Mouse (Mus musculus) CH12.LX (cell line): ENCODE measurements at regions not wholly inside any gene's neighbourhood (a gene's known extent, or its start where the extent isn't known, plus 50 kb on each side); places are given as distances from the start of the nearest gene placed in this dataset.

ENCODE experiments used
- DNase-seq: peaks from one replicate; pipeline ENCODE4 v3.0.0-alpha.2; 2013; ENCODE audit errors: extremely low read depth
- H3K27ac ChIP-seq: 2 replicates; pipeline ENCODE4 v1.5.1; 2012; ENCODE audit warnings: low read depth, mild to moderate bottlenecking, control low read depth, moderate library complexity; ENCODE audit not compliant: insufficient read depth
- H3K27me3 ChIP-seq: replicated peaks from 2 replicates; pipeline ENCODE3; 2012; ENCODE audit warnings: inconsistent platforms
- H3K36me3 ChIP-seq, 2 experiments: replicated peaks in 1 of 2; 2 replicates each; pipeline versions ENCODE3 to v1.6.1; 2012; ENCODE audit warnings: inconsistent platforms in 1 of 2, low read length in 1 of 2, mild to moderate bottlenecking in 1 of 2, mixed read lengths in 1 of 2, moderate library complexity in 1 of 2; ENCODE audit not compliant: control insufficient read depth in 1 of 2, insufficient read depth in 1 of 2
- H3K4me1 ChIP-seq, 2 experiments: 2 replicates each; pipeline ENCODE4 v1.6.1; 2012; ENCODE audit warnings: inconsistent platforms in 1 of 2, moderate library complexity in 1 of 2; ENCODE audit not compliant: insufficient read depth in 2 of 2, control insufficient read depth in 1 of 2
- H3K4me2 ChIP-seq: 2 replicates; pipeline ENCODE4 v1.6.1; 2012; ENCODE audit warnings: low read depth, mild to moderate bottlenecking, control low read depth; ENCODE audit not compliant: poor library complexity, insufficient read depth, severe bottlenecking
- H3K4me3 ChIP-seq, 3 experiments: fragments of 150-350 bp in 1 of 3; sonication (generic) in 1 of 3; replicated peaks in 1 of 3; 2 replicates each; pipeline versions ENCODE3 to v1.5.1; 2011 to 2012; ENCODE audit warnings: low read depth in 2 of 3, low read length in 2 of 3, mild to moderate bottlenecking in 2 of 3, moderate library complexity in 2 of 3, control low read depth in 1 of 3, improper control_type of control experiment in 1 of 3, inconsistent platforms in 1 of 3, mixed read lengths in 1 of 3; ENCODE audit not compliant: poor library complexity in 1 of 3
- H3K79me2 ChIP-seq: replicated peaks from 2 replicates; pipeline ENCODE4 v1.6.1; 2012; ENCODE audit warnings: mild to moderate bottlenecking, moderate library complexity; ENCODE audit not compliant: control insufficient read depth, poor library complexity, insufficient read depth, severe bottlenecking; ENCODE audit errors: extremely low read depth
- H3K9ac ChIP-seq: 2 replicates; pipeline ENCODE4 v1.6.1; 2012; ENCODE audit warnings: low read depth, mild to moderate bottlenecking, control low read depth, moderate library complexity; ENCODE audit not compliant: insufficient read depth
- H3K9me3 ChIP-seq: replicated peaks from 2 replicates; pipeline ENCODE3; 2012; ENCODE audit warnings: low read length, inconsistent platforms, mixed read lengths
- CHD1 ChIP-seq: IDR thresholded peaks from 2 replicates; pipeline ENCODE4 v1.6.1; 2012; ENCODE audit warnings: low read depth, low read length, improper control_type of control experiment, inconsistent platforms
- CHD2 ChIP-seq: IDR thresholded peaks from 2 replicates; pipeline ENCODE4 v1.6.1; 2011; ENCODE audit warnings: low read length, improper control_type of control experiment
- CTCF ChIP-seq, 2 experiments: IDR thresholded peaks in 1 of 2; conservative IDR thresholded peaks in 1 of 2; 2 replicates each; pipeline ENCODE4 v1.5.1; 2011 to 2012; ENCODE audit warnings: low read depth in 2 of 2, low read length in 2 of 2, improper control_type of control experiment in 1 of 2, inconsistent platforms in 1 of 2, mild to moderate bottlenecking in 1 of 2, moderate library complexity in 1 of 2
- ETS1 ChIP-seq: conservative IDR thresholded peaks from 2 replicates; pipeline ENCODE4 v1.6.1; 2012; ENCODE audit warnings: low read depth, mild to moderate bottlenecking, inconsistent platforms, low read length, improper control_type of control experiment, moderate library complexity
- IRF4 ChIP-seq: IDR thresholded peaks from 2 replicates; pipeline ENCODE4 v1.6.1; 2014; ENCODE audit warnings: low read depth, mild to moderate bottlenecking, inconsistent platforms, low read length, improper control_type of control experiment
- JUN ChIP-seq: IDR thresholded peaks from 2 replicates; pipeline ENCODE4 v1.6.1; 2011; ENCODE audit warnings: low read depth, mild to moderate bottlenecking, low read length, improper control_type of control experiment, moderate library complexity; ENCODE audit not compliant: insufficient read depth
- JUND ChIP-seq: conservative IDR thresholded peaks from 2 replicates; pipeline ENCODE4 v1.6.1; 2011; ENCODE audit warnings: low read depth, low read length, improper control_type of control experiment
- KAT2A ChIP-seq: IDR thresholded peaks from 2 replicates; pipeline ENCODE4 v1.6.1; 2012; ENCODE audit warnings: low read length, improper control_type of control experiment, inconsistent platforms; ENCODE audit not compliant: insufficient replicate concordance
- MAFK ChIP-seq: IDR thresholded peaks from 2 replicates; pipeline ENCODE4 v1.6.1; 2011; ENCODE audit warnings: low read length, improper control_type of control experiment; ENCODE audit not compliant: insufficient replicate concordance
- MAX ChIP-seq: IDR thresholded peaks from 2 replicates; pipeline ENCODE4 v1.6.1; 2011; ENCODE audit warnings: low read length, improper control_type of control experiment
- MEF2A ChIP-seq: IDR thresholded peaks from 2 replicates; pipeline ENCODE4 v1.6.1; 2014; ENCODE audit warnings: low read depth, mild to moderate bottlenecking, inconsistent platforms, low read length, improper control_type of control experiment, borderline replicate concordance
- MXI1 ChIP-seq: IDR thresholded peaks from 2 replicates; pipeline ENCODE4 v1.6.1; 2011; ENCODE audit warnings: mild to moderate bottlenecking, low read depth, low read length, improper control_type of control experiment
- PAX5 ChIP-seq: IDR thresholded peaks from 2 replicates; pipeline ENCODE4 v1.6.1; 2012; ENCODE audit warnings: low read length, inconsistent platforms, mixed read lengths
- POLR2A ChIP-seq: IDR thresholded peaks from 2 replicates; pipeline ENCODE4 v1.6.1; 2011; ENCODE audit warnings: low read depth, mild to moderate bottlenecking, improper control_type of control experiment, low read length
- RCOR1 ChIP-seq: conservative IDR thresholded peaks from 2 replicates; pipeline ENCODE4 v1.6.1; 2012; ENCODE audit warnings: low read depth, mild to moderate bottlenecking, inconsistent platforms, low read length, improper control_type of control experiment
- SIN3A ChIP-seq: IDR thresholded peaks from 2 replicates; pipeline ENCODE4 v1.6.1; 2012; ENCODE audit warnings: low read length, improper control_type of control experiment, inconsistent platforms
- SMC3 ChIP-seq: IDR thresholded peaks from 2 replicates; pipeline ENCODE4 v1.6.1; 2011; ENCODE audit warnings: low read depth, low read length, improper control_type of control experiment
- TCF12 ChIP-seq: IDR thresholded peaks from 2 replicates; pipeline ENCODE4 v1.6.1; 2014; ENCODE audit warnings: low read depth, mild to moderate bottlenecking, inconsistent platforms, low read length, improper control_type of control experiment
- USF2 ChIP-seq: conservative IDR thresholded peaks from 2 replicates; pipeline ENCODE4 v1.6.1; 2011; ENCODE audit warnings: low read depth, low read length, improper control_type of control experiment
- ZC3H11A ChIP-seq: IDR thresholded peaks from 2 replicates; pipeline ENCODE4 v1.6.1; 2012; ENCODE audit warnings: low read depth, mild to moderate bottlenecking, inconsistent platforms, low read length, improper control_type of control experiment
- ZKSCAN1 ChIP-seq: IDR thresholded peaks from 2 replicates; pipeline ENCODE4 v1.6.1; 2012; ENCODE audit warnings: low read depth, inconsistent platforms, low read length, improper control_type of control experiment, borderline replicate concordance
- ZMIZ1 ChIP-seq: IDR thresholded peaks from 2 replicates; pipeline ENCODE4 v1.6.1; 2012; ENCODE audit warnings: low read depth, mild to moderate bottlenecking, inconsistent platforms, low read length, improper control_type of control experiment
- ZNF384 ChIP-seq: IDR thresholded peaks from 2 replicates; pipeline ENCODE4 v1.6.1; 2012; ENCODE audit warnings: low read depth, low read length, improper control_type of control experiment, inconsistent platforms
- dilution Hi-C: fragments of 300-500 bp; cut with MboI; formaldehyde crosslinking; loops from 2 replicates; pipeline ENCODE4 v1.14.3; 2020; ENCODE audit warnings: low sequenced_read_pairs; ENCODE audit not compliant: extremely low pct_unique_long_range_greater_than_20kb, extremely low pct_ligation_motif_present
- in situ Hi-C: fragments of 300-500 bp; cut with MboI; formaldehyde crosslinking; loops from 3 replicates; pipeline ENCODE4 v1.14.3; 2019; ENCODE audit warnings: low sequenced_read_pairs, low pct_ligation_motif_present, low pct_unique_long_range_greater_than_20kb, mixed read lengths

DNA sequence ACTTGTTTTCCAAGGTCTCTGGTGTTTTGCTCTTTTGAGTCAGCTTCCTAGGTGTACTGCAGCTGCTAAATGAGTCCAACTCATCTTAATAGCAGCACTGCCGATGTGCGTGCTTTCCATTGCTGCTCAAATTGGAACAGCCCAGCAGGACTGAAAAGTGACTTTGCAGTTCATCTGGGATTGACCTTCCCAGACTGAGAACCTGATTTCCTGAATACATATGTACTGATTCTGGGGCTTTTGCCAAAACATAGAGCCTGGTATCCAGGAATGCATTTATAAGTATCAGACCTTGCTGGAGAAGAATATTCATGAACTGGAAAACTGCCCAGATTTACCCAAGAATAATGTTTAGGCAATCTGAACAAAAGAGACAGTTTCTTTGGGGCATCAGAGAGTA, 1579.0 kb upstream of the Sel1l start:
- in situ Hi-C loops: no loop called here
- Histone ChIP-seq H3K9me3 (no peaks in the 10 kb centered on the region), H3K27ac (no peak overlapping the region), H3K4me2 (no peak overlapping the region), H3K4me1 (no peaks in the 10 kb centered on the region), H3K9ac (no peak overlapping the region), H3K27me3 (no peaks in the 10 kb centered on the region), H3K4me3 (no peak overlapping the region), H3K36me3 (no peaks in the 10 kb centered on the region), H3K79me2 (no peaks in the 10 kb centered on the region)
- TF ChIP-seq SMC3 (no peak), ZMIZ1 (no peak), CHD2 (no peak), CHD1 (no peak)
- no peak for DNase-seq
- dilution Hi-C loops: no loop called here

DNA sequence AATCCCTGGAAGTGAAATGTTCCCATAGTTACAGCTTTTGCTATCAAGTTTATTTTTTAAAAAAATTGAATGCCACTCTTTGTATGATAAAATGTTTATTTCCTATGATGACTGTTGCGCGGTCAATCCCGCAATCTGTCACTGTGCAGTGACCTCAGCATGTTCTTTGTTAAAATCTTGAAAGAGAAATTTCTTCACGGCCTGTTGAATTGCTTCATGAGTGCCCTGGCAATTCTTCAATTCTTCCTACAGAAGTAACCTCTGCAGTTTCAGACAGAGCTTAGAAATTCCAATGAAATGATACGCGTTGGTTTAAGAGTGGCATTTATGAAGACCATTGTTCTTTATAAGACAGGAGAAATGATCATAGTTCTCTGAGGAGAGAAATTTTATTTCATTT, 1567.4 kb upstream of the Sel1l start:
- H3K4me3 ChIP-seq: no peak overlapping the region
- no peak overlapping the region for H3K27ac ChIP-seq
- no peaks in the 10 kb centered on the region for H3K36me3 ChIP-seq
- no peak overlapping the region for H3K9ac ChIP-seq
- H3K9me3 ChIP-seq: no peaks in the 10 kb centered on the region
- TF ChIP-seq ZC3H11A: no peak
- TF ChIP-seq USF2: no peak
- TF ChIP-seq PAX5: no peak
- no peak for TF ChIP-seq ZKSCAN1
- TF ChIP-seq MEF2A: no peak
- TF ChIP-seq MAX: no peak
- TF ChIP-seq RCOR1: no peak
- no peak for TF ChIP-seq POLR2A
- TF ChIP-seq SIN3A: no peak
- TF ChIP-seq ETS1: no peak
- dilution Hi-C loops (no loop called here), in situ Hi-C loops (no loop called here)
- no peak for DNase-seq
- no peaks in the 10 kb centered on the region for H3K79me2 ChIP-seq
- H3K4me1 ChIP-seq: no peaks in the 10 kb centered on the region; a peak in 1 of 4 replicates
- H3K27me3 ChIP-seq: no peaks in the 10 kb centered on the region
- no peak overlapping the region for H3K4me2 ChIP-seq

DNA sequence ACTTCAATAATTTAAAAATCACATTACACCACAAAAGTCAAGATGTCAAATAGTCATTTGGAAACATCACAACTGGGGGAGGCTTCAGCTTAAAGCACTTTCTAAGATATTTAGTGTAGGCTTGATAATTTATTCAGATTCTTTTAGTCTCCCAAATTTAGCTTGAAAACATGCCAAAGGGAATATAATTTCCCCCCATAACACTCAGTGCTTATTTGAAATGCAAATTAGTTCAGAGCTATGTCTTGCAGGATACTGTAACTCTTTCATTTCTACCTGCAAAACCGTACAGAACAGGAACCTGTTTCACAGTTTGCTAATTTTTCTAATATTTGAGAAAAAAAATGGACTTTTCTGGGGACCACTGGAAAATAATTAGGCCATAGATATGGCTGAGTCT, 1566.8 kb upstream of the Sel1l start:
- dilution Hi-C loops (no loop called here), in situ Hi-C loops (no loop called here)
- H3K4me3 ChIP-seq: no peak overlapping the region

More for the DNA sequence above, 1566.8 kb upstream of the Sel1l start:
- no peaks in the 10 kb centered on the region for H3K27me3 ChIP-seq
- no peak overlapping the region for H3K27ac ChIP-seq
- TF ChIP-seq SIN3A (no peak), ZKSCAN1 (no peak), JUN (no peak), KAT2A (no peak), JUND (no peak), SMC3 (no peak), USF2 (no peak), TCF12 (no peak), MXI1 (no peak), CTCF (conservative IDR thresholded peaks at IDR 0.05 in 1 of 2, IDR thresholded peaks at IDR 0.05 in 1 of 2; ENCODE audit: low read depth in 2 of 2, low read length in 2 of 2) (no peak), POLR2A (no peak), IRF4 (no peak), ZNF384 (no peak), RCOR1 (no peak), MEF2A (no peak), MAFK (no peak)
- no peak for DNase-seq
- no peak overlapping the region for H3K4me2 ChIP-seq
- H3K79me2 ChIP-seq: no peaks in the 10 kb centered on the region
- H3K36me3 ChIP-seq: no peaks in the 10 kb centered on the region
- no peak overlapping the region for H3K9ac ChIP-seq
- no peaks in the 10 kb centered on the region for H3K9me3 ChIP-seq
- H3K4me1 ChIP-seq: no peaks in the 10 kb centered on the region; a peak in 1 of 4 replicates
